Mouse (Mus musculus): ENCODE measurements around the gene Tmem208. TPM values are rescaled to one million over a fixed set of nuclear protein-coding genes. Genes with fewer than 3 reads are reported as not detected.
A peak's percentile ranks its signal among the peaks of the same experiment; 100 is the strongest.

Tmem208 gene
- polyA plus RNA-seq, 1 experiment from 2014 or later = 87.5 TPM

- ATAC-seq (ENCODE audit: low FRiP score) = no peak
Observed at GRCm38 (mm10) chr8:105338992-105339391, 12.8 kb downstream of the Tmem208 start.

GRCm38 (mm10) chr8:105339886-105340635 is 13.9 kb downstream of the Tmem208 start:
- no peak for ATAC-seq (ENCODE audit: low FRiP score)
- Histone ChIP-seq H3K27me3 (0 out of 2 replicates have a peak, but pooled peaks cover 4% of the 10 kb centered on the region), H3K4me1 (no peaks in the 10 kb centered on the region; the same call in 1 of the 2 replicates), H3K9me3 (no peaks in the 10 kb centered on the region), H3K4me2 (no peak overlapping the region), H3K9ac (no peak overlapping the region), H3K4me3 (replicated peaks) (no peak overlapping the region), H3K36me3 (replicated peaks) (peaks cover 18% of the 10 kb centered on the region), H3K27ac (no peak overlapping the region)
- 86% methylated on average over 6 of the region's 6 CpGs for WGBS

More at GRCm38 (mm10) chr8:105338992-105339391, 12.8 kb downstream of the Tmem208 start:
- H3K4me1 ChIP-seq = no peaks in the 10 kb centered on the region; the same call in 1 of the 2 replicates
- H3K9me3 ChIP-seq = no peaks in the 10 kb centered on the region
- peaks cover 29% of the 10 kb centered on the region for H3K36me3 ChIP-seq (replicated peaks)
- H3K4me2 ChIP-seq = no peak overlapping the region
- H3K27me3 ChIP-seq = 0 out of 2 replicates have a peak, but pooled peaks cover 4% of the 10 kb centered on the region
- H3K4me3 ChIP-seq (replicated peaks) = no peak overlapping the region
- H3K9ac ChIP-seq = no peak overlapping the region
- 74% methylated on average over 4 of the region's 4 CpGs for WGBS
- no peak overlapping the region for H3K27ac ChIP-seq

- Histone ChIP-seq H3K36me3 (replicated peaks) (peaks cover 5% of the 10 kb centered on the region), H3K9me3 (no peaks in the 10 kb centered on the region), H3K4me2 (no peak overlapping the region), H3K27ac (no peak overlapping the region), H3K27me3 (0 out of 2 replicates have a peak, but pooled peaks cover 5% of the 10 kb centered on the region), H3K4me1 (peaks cover 7% of the 10 kb centered on the region), H3K9ac (no peak overlapping the region), H3K4me3 (replicated peaks) (no peak overlapping the region)
- 49% methylated on average over 8 of the region's 8 CpGs for WGBS
- ATAC-seq (ENCODE audit: low FRiP score) = no peak
Observed at GRCm38 (mm10) chr8:105341399-105341798, 15.2 kb downstream of the Tmem208 start.

- H3K27me3 ChIP-seq = peaks cover 8% of the 10 kb centered on the region
Observed at GRCm38 (mm10) chr8:105342768-105343167, 16.6 kb downstream of the Tmem208 start.

GRCm38 (mm10) chr8:105343791-105344574 is 17.8 kb downstream of the Tmem208 start:
- Histone ChIP-seq H3K36me3 (replicated peaks) (no peaks in the 10 kb centered on the region), H3K27ac (no peak overlapping the region), H3K4me1 (peaks cover 22% of the 10 kb centered on the region), H3K9ac (no peak overlapping the region), H3K9me3 (no peaks in the 10 kb centered on the region), H3K4me2 (no peak overlapping the region), H3K4me3 (replicated peaks) (no peak overlapping the region), H3K27me3 (peaks cover 7% of the 10 kb centered on the region)
- 71% methylated on average over 8 of the region's 8 CpGs for WGBS
- ATAC-seq (ENCODE audit: low FRiP score) = no peak

More at GRCm38 (mm10) chr8:105342768-105343167, 16.6 kb downstream of the Tmem208 start:
- H3K27ac ChIP-seq = no peak overlapping the region
- H3K9me3 ChIP-seq = no peaks in the 10 kb centered on the region
- peaks cover 19% of the 10 kb centered on the region for H3K4me1 ChIP-seq
- no peak for ATAC-seq (ENCODE audit: low FRiP score)
- WGBS = 70% methylated on average over 4 of the region's 4 CpGs
- no peak overlapping the region for H3K9ac ChIP-seq
- no peaks in the 10 kb centered on the region for H3K36me3 ChIP-seq (replicated peaks)
- no peak overlapping the region for H3K4me3 ChIP-seq (replicated peaks)
- H3K4me2 ChIP-seq = no peak overlapping the region

- peaks cover 7% of the 10 kb centered on the region for H3K27me3 ChIP-seq
- no peaks in the 10 kb centered on the region for H3K9me3 ChIP-seq
- peaks cover 34% of the 10 kb centered on the region for H3K4me1 ChIP-seq
- no peak overlapping the region for H3K4me3 ChIP-seq (replicated peaks)
- H3K36me3 ChIP-seq (replicated peaks) = no peaks in the 10 kb centered on the region
- peak overlapping the region; percentile 68; the same call in 1 of the 2 replicates for H3K4me2 ChIP-seq
- ATAC-seq (ENCODE audit: low FRiP score) = no peak
- WGBS = 67% methylated on average over 7 of the region's 7 CpGs
- 0 out of 2 replicates have a peak overlapping the region, but pooled peaks have one; percentile 1 for H3K27ac ChIP-seq
- no peak overlapping the region for H3K9ac ChIP-seq
Observed at GRCm38 (mm10) chr8:105345061-105345975, 19.2 kb downstream of the Tmem208 start.

- WGBS = 1% methylated on average over 34 of the region's 34 CpGs
- peak; percentile 13 for ATAC-seq (ENCODE audit: low FRiP score)
- H3K9me3 ChIP-seq = no peaks in the 10 kb centered on the region
- peaks cover 7% of the 10 kb centered on the region for H3K27me3 ChIP-seq
- peak overlapping the region; percentile 68 for H3K4me2 ChIP-seq
- H3K4me1 ChIP-seq = peaks cover 38% of the 10 kb centered on the region
- H3K27ac ChIP-seq = peak overlapping the region; percentile 77
- H3K4me3 ChIP-seq (replicated peaks) = peak overlapping the region; percentile 58
- peak overlapping the region; percentile 60 for H3K9ac ChIP-seq
- no peaks in the 10 kb centered on the region for H3K36me3 ChIP-seq (replicated peaks)
Observed at GRCm38 (mm10) chr8:105346611-105347427, 20.7 kb downstream of the Tmem208 start.

GRCm38 (mm10) chr8:105347428-105348221 is 21.5 kb downstream of the Tmem208 start, which contains the start of gene Fhod1:
Fhod1 (minus strand) TSS chr8:105347953.
- H3K36me3 ChIP-seq (replicated peaks) = no peaks in the 10 kb centered on the region
- peak within 1 kb of the TSS; percentile 77 for H3K27ac ChIP-seq
- peaks cover 7% of the 10 kb centered on the region for H3K27me3 ChIP-seq
- H3K9ac ChIP-seq = peak within 1 kb of the TSS; percentile 60
- under 1% methylated on average over 53 of the region's 53 CpGs for WGBS
- peak; percentile 91 for ATAC-seq (ENCODE audit: low FRiP score)
- H3K4me3 ChIP-seq (replicated peaks) = peak within 1 kb of the TSS; percentile 58
- peak within 1 kb of the TSS; percentile 68 for H3K4me2 ChIP-seq
- H3K4me1 ChIP-seq = peaks cover 38% of the 10 kb centered on the region
- no peaks in the 10 kb centered on the region for H3K9me3 ChIP-seq

GRCm38 (mm10) chr8:105348450-105349095 is 22.4 kb downstream of the Tmem208 start, which contains the start of gene Slc9a5:
Slc9a5 (plus strand) TSS chr8:105348843.
- H3K4me2 ChIP-seq = peak within 1 kb of the TSS; percentile 68
- H3K9me3 ChIP-seq = no peaks in the 10 kb centered on the region
- peaks cover 38% of the 10 kb centered on the region for H3K4me1 ChIP-seq
- under 1% methylated on average over 34 of the region's 34 CpGs for WGBS
- H3K27me3 ChIP-seq = peaks cover 7% of the 10 kb centered on the region
- H3K4me3 ChIP-seq (replicated peaks) = peak within 1 kb of the TSS; percentile 58
- peak; percentile 44 for ATAC-seq (ENCODE audit: low FRiP score)
- no peaks in the 10 kb centered on the region for H3K36me3 ChIP-seq (replicated peaks)
- H3K9ac ChIP-seq = peak within 1 kb of the TSS; percentile 60
- peak within 1 kb of the TSS; percentile 77 for H3K27ac ChIP-seq

All from forebrain, embryonic 12.5 days (tissue).